ENCODE assay signal across 7 mouse cellular contexts in the genomic region with DNA sequence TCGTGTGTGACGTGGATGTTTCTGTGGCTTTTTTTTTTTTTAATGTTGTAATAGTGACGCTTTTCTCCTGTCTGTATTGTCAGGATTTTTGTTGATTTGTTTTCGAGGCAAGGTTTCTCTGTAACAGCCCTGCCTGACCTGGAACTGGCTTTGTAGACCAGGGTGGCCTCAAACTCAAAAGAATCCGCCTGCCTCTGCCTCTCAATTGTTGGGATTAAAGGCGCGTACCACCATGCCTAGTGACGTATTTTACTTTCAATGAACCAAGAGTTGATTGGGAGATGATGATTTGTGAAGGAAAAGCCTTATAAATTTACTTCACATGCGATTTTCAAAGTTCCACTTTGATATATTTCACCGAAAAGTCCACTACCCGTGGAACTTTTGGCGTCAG. TPM values are rescaled to one million over a fixed set of nuclear protein-coding genes. Genes with fewer than 3 reads are reported as not detected.
DNase-seq lines count a peak whose midpoint lies in the region; ATAC-seq lines count a peak whose summit lies in the region.

A gene (minus strand): TSS at position 216 of the 394 bp plus-strand sequence.

- H3K4me2 ChIP-seq in heart, embryonic 11.5 days, result peak within 1 kb of the TSS; percentile 73
- peak within 1 kb of the TSS; percentile 75 for H3K4me2 ChIP-seq in midbrain, embryonic 16.5 days (ENCODE audit: low read length)

- peak within 1 kb of the TSS; percentile 100 for H3K27ac ChIP-seq in heart, embryonic 11.5 days (ENCODE audit: low read depth, low read length)
- peak within 1 kb of the TSS; percentile 100 for H3K27ac ChIP-seq in midbrain, embryonic 16.5 days (ENCODE audit: low read length)

- H3K9ac ChIP-seq in heart, embryonic 11.5 days (ENCODE audit: low read depth, low read length), result peak within 1 kb of the TSS; percentile 99
- H3K9ac ChIP-seq in midbrain, embryonic 16.5 days (ENCODE audit: low read depth, low read length), result peak within 1 kb of the TSS; percentile 93

- H3K4me3 ChIP-seq in heart, embryonic 11.5 days (ENCODE audit: low read depth, low read length), result peak within 1 kb of the TSS; percentile 80
- H3K4me3 ChIP-seq in midbrain, embryonic 16.5 days (ENCODE audit: low read depth, low read length), result peak within 1 kb of the TSS; percentile 91

- H3K4me1 ChIP-seq in heart, embryonic 11.5 days (ENCODE audit: control insufficient read depth, insufficient read depth, low read length), result peaks cover 4% of the 10 kb centered on the region
- H3K4me1 ChIP-seq in midbrain, embryonic 16.5 days (ENCODE audit: control insufficient read depth, insufficient read depth, low read length), result peaks cover 40% of the 10 kb centered on the region

- no peaks in the 10 kb centered on the region for H3K9me3 ChIP-seq in heart, embryonic 11.5 days (replicated peaks; ENCODE audit: control insufficient read depth, low read length)
- H3K9me3 ChIP-seq in midbrain, embryonic 16.5 days (replicated peaks; ENCODE audit: control insufficient read depth, low read length, poor library complexity, severe bottlenecking), result 0 out of 2 replicates have a peak, but pooled peaks cover 3% of the 10 kb centered on the region

- ATAC-seq in heart, embryonic 11.5 days (replicated peaks; ENCODE audit: insufficient number of reproducible peaks, low FRiP score, low TSS enrichment), result no peak
- ATAC-seq in midbrain, embryonic 16.5 days, result no peak

- no peaks in the 10 kb centered on the region for H3K36me3 ChIP-seq in heart, embryonic 11.5 days (ENCODE audit: control insufficient read depth, insufficient read depth, low read length)
- no peaks in the 10 kb centered on the region; the same call in 1 of the 2 replicates for H3K36me3 ChIP-seq in midbrain, embryonic 16.5 days (ENCODE audit: control insufficient read depth, insufficient read depth, low read length)

- peak; percentile 3 for DNase-seq in retina, postnatal 7 days (ENCODE audit: low read depth, low spot score)
- no peak for DNase-seq in retina, embryonic 14.5 days (ENCODE audit: low spot score)
- peak; percentile 28 for DNase-seq in c-Kit-positive CD71-positive TER-119-negative erythroid progenitor cells, embryonic 14.5 days (ENCODE audit: low read depth)
- no peak for DNase-seq in left cerebral cortex, adult 8-10 months (ENCODE audit: low spot score in 2 of 2)
- no peak for DNase-seq in thymus, postnatal 36 days

- WGBS in heart, embryonic 11.5 days (ENCODE audit: insufficient replicate concordance), result 23% methylated on average over 12 of the region's 12 CpGs
- WGBS in midbrain, embryonic 16.5 days, result 24% methylated on average over 12 of the region's 12 CpGs

- no peaks in the 10 kb centered on the region for H3K27me3 ChIP-seq in heart, embryonic 11.5 days (ENCODE audit: control insufficient read depth, insufficient read depth, low read length)
- no peaks in the 10 kb centered on the region for H3K27me3 ChIP-seq in midbrain, embryonic 16.5 days (ENCODE audit: control insufficient read depth, insufficient read depth, low read depth, low read length)

RNA-seq across cellular contexts. Expression of the gene that starts here (rescaled TPM):
- 40.4 and 41.9 TPM in 2 replicates for polyA plus RNA-seq in heart, embryonic 11.5 days (2014; fragmentation: Nextera tagmentation; extraction: Ambion mirVana)
- 10 to 100 TPM; 13.8 to 19.2 (median 16.8) TPM for total RNA-seq in left cerebral cortex, adult 8-10 months (2022)
- polyA plus RNA-seq in midbrain, embryonic 16.5 days (2015; fragmentation: Nextera tagmentation; extraction: Ambion mirVana), result 39.2 and 43.3 TPM in 2 replicates

Comparison
In these comparisons a context has a peak if more than half of its experiments do, and no peak if none do; other contexts are left out.
1. DNase-seq: peak in retina, postnatal 7 days (single experiment) and c-Kit-positive CD71-positive TER-119-negative erythroid progenitor cells, embryonic 14.5 days (single experiment); none in retina, embryonic 14.5 days (single experiment), left cerebral cortex, adult 8-10 months (0 of 2) and thymus, postnatal 36 days (0 of 2).